Mouse (Mus musculus) adrenal gland, adult 18-20 months (tissue): ENCODE measurements around the gene Pdcd11. TPM values are rescaled to one million over a fixed set of nuclear protein-coding genes. Genes with fewer than 3 reads are reported as not detected.
"Not testable (repeated sequence)": the region's sequence is repeated elsewhere in the genome, so short reads cannot be mapped to it uniquely, and the experiment has no call there.

Source experiments
- DNase-seq, 2 experiments: peaks; one replicate each; pipeline ENCODE4 v3.0.0; 2021 to 2022; ENCODE audit warnings: low spot score in 2 of 2
- total RNA-seq, 2 experiments: library from RNA; stranded (reverse); gene quantifications; 1 replicate in 1 of 2; 2 replicates in 1 of 2; pipeline ENCODE4 v1.2.3; 2021

The Pdcd11 gene
- total RNA-seq, 2 experiments from 2014 or later, result 24.5 to 25.7 TPM

GRCm38 (mm10) chr19:47122802-47123201 is 32.2 kb downstream of the Pdcd11 start:
- DNase-seq, result no peak

- DNase-seq, result no peak
These were observed 37.6 kb downstream of the Pdcd11 start for GRCm38 (mm10) chr19:47128164-47128563.

DNA sequence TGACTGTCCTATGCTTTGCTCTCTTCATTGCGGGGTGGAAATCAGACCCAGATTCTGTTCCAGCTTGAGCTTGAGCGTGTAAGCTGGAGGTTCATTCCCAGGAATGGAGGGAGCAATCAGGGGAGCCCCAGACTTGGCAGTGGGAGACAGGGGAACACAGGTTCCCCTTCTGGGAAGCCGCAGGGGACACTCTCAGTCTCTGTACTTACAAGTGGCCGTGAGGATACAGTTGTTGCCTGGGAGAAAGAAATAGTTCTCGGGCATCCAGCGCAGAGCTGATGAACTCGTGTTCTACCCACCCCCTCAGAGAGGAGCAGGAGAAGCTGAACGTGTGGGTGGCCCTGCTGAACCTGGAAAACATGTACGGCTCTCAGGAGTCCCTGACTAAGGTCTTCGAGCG is 38.3 kb downstream of the Pdcd11 start:
- DNase-seq, result no peak

DNA sequence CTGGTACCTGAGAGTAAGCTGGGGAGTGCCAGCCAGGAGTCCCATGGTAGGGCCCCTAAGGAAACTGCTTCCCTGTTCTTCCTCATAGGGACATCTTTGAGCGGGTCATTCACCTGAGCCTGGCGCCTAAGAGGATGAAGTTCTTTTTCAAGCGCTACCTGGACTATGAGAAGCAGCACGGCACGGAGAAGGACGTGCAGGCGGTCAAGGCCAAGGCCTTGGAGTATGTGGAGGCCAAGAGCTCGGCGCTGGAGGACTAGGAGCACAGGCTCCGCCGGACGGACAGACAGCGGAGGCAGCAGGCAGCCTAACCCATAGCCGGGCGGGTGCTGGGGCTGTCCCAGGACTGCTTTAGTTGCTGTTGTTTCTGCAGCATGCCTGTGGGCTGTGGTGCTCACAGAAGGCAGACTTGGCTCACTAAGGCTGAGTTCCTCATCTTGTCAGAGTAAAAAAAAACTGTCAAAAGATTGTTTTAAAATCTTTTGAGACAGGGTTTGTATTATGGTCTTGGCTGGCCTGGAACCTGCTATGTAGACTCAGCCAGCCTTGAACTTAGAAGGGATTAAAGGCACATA is 40.1 kb downstream of the Pdcd11 start:
- DNase-seq, result no peak

DNA sequence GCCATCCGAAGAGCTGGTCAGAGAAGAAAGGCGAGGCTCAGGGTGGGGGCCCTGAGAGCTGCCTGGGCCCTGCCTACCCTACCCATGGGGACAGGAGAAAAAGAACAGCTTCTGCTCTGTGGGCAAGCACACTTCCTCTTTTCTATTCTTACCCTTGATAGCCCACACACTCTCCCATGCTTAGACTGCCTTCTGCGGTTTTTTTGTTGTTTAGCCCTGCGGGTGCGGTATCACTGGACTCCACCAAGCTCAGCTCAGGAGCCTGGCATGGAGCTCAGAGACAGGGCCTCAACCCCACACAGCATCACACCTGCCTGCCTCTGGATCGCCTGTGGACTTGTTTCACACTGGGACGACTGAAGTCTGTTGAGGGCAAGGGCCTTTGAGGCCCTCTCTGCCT is 42.6 kb downstream of the Pdcd11 start:
- DNase-seq, result no peak

DNA sequence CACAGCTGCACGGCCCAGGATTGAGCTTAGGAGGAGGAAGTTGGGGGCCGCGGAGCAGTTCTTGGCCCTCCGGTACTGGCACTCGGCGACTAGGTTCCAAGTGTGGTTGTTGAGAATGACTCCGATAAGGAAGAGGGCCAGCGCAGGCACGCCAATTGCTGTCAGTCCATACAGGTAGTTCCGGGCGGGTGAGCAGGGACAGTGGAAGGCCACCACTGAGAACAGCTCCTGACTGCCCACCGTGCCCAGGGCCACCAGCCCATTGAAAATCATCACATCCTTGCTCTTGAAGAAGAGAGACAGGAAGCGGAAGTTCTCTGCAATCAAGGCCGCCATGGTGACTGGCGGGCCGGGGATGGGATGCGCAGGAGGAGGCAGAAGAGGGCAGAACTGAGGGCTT is 45.0 kb downstream of the Pdcd11 start:
- no peak for DNase-seq

DNA sequence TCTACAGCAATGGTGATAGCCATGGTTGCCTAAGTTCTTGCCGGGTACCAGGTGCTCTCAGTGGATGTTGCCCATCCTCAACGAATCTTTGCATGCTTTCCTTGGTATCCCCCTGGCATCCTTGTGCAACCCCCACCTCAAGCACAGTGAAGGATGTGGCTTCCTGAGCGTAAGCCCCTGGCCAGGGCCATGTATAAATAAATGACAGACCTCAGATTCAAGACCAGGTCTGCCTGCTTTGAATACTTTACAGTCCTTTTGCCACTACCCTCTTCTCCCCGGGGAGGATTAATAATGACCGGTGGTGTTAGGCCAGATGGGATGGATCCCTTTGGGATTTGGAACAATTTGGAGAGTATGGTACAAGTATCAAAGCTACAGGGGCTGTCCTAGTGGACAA is 45.6 kb downstream of the Pdcd11 start:
- DNase-seq, result no peak

- DNase-seq, result peak; percentile 55 to 57
These were observed 46.5 kb downstream of the Pdcd11 start for GRCm38 (mm10) chr19:47137051-47137581.

GRCm38 (mm10) chr19:47137771-47138421 is 47.3 kb downstream of the Pdcd11 start, which contains the start of gene Calhm2:
Calhm2 (minus strand) TSS chr19:47138294.
- DNase-seq, result peak; percentile 46 to 53

GRCm38 (mm10) chr19:47139611-47140010 is 49.0 kb downstream of the Pdcd11 start:
- not testable (repeated sequence) for DNase-seq

- no peak for DNase-seq
These were observed 51.9 kb downstream of the Pdcd11 start for GRCm38 (mm10) chr19:47142438-47142837.

DNA sequence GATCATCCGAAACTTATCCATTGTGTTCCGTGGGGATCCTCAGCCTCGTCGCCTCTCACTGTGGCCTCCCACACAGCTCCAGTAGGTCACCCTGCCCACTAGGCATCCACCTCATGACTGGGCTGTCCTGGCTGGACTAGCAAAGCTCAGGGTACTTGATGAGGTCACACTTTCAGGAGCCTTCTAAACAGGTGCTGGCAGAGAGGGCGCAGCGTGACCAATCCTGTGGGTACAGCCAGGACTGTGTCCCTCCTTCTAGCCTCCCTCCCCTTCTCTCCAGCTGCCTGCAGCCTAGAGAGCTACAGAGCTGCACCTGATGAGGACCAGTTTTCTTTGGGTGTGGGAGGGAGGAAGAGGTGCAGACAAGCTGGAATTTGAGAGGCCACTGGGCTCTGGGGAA is 53.6 kb downstream of the Pdcd11 start, which contains the start of gene Calhm1:
Calhm1 (minus strand) TSS at position 101 of the 400 bp plus-strand sequence.
- no peak for DNase-seq

DNA sequence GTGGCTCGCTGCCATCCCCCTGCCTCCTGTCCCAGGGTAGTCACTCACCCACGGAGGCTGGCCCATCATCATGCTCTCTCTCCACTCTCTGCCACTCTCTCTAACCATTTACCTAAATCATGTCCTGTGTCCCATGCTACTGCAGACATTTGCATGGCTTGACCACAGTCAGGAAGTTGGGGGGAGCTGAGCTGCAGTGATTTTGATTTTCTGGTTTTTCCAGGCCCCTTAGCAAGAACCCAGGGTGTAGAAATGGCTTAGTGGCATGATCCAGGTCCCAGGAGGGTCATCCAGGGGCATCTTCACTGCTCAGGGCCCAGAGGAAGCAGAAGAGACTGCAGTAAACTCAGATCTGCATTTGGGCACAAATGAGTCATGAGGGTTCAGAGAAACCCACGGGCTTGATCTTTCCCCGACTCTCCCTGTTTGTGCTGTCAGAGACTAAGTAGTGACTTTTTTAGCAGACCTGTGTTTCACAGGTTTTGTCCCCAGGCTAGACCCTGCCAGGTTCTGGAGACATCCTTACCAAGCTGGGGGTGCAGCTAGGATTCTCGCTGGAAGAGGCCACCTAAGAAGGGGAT is 57.8 kb downstream of the Pdcd11 start:
- DNase-seq, result no peak

- no peak for DNase-seq
These were observed 59.3 kb downstream of the Pdcd11 start for GRCm38 (mm10) chr19:47149854-47150253.

DNA sequence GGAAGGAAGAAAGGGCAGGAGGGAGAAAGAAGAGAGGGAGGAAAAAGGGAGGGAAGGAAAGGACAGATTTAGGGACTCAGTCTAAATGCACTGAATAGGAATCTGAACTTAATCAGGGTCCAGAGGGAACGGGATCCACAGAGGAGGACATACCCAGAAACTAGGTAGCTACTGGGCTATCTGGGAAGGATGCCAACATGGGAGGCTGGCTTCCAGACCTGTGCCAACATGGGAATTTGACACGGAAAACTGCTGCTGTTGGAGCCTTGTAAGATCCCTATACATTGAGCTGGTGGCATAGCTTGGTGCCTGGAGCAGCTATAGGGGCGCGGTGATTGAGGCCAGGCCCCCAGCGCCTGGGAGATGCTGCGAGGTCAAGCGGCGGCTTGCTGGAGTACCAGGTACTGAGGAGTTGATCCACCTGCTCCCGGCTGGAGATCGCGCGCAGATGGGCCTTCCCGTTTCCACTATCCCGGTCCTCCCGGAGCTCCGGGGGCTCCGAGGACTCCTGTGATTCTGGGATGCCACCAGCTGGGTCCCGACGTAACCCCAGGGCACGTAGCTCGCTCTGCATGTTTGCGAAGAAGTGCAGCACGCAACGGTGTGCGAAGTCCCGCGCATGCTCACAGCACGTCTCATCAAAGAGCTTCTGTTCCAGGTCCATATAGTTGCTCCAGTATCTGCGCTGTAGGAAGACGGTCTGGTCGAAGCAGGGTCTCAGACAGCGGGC is 60.9 kb downstream of the Pdcd11 start:
- no peak for DNase-seq

GRCm38 (mm10) chr19:47152062-47152369 is 61.4 kb downstream of the Pdcd11 start:
- no peak for DNase-seq

- no peak for DNase-seq
These were observed 63.2 kb downstream of the Pdcd11 start for GRCm38 (mm10) chr19:47153767-47154166.

DNA sequence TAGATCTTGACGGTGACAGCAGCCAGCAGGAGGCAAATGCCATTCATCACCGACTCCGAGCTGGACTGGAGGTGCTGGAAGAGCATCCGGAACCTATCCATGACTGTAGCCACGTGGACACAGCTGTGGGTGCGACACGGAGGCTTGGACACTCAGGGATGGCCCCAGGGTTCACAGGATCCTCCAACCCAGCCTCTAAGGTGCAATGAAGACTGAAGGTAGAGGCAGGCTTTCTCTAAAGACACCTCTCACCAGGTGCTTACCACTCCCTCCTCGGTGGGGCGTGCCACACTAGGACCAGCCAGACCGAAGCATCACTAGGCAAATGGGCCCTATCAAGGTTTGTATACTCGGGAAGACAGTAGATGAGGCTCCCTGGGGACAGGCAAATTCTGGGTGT is 67.1 kb downstream of the Pdcd11 start, which contains the start of gene Calhm3:
Calhm3 (minus strand) TSS at position 101 of the 400 bp plus-strand sequence.
- DNase-seq, result no peak

GRCm38 (mm10) chr19:47161669-47162068 is 71.1 kb downstream of the Pdcd11 start:
- no peak for DNase-seq

- no peak for DNase-seq
These were observed 72.7 kb downstream of the Pdcd11 start for GRCm38 (mm10) chr19:47163176-47163744.

GRCm38 (mm10) chr19:47166758-47167157 is 76.2 kb downstream of the Pdcd11 start:
- no peak for DNase-seq
